Mouse (Mus musculus) 416B (cell line): ENCODE measurements around the gene Smo.

Experiments
- DNase-seq: peaks from one replicate; pipeline ENCODE4 v3.0.0; 2011; ENCODE audit warnings: low read depth

The Smo gene

DNA sequence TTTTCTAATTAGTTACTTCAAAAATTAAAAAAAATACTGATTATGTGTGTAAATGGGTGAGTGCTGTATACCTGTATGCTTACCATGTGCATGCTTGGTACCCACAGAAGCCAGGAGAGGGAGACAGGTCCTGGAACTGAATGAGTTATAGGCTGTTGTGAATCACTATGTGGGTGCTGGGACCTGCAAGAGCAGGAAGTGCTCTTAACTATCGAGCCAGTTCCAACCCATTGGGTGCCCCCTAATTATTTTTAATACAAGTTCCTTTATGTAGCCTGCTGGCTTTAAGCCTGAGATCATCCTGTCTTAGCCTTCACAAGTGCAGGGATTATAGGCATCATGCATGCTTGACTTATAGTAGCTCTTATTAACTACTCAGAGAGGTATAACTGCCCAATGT lies 38.9 kb downstream of the Smo start:
- no peak for DNase-seq

DNA sequence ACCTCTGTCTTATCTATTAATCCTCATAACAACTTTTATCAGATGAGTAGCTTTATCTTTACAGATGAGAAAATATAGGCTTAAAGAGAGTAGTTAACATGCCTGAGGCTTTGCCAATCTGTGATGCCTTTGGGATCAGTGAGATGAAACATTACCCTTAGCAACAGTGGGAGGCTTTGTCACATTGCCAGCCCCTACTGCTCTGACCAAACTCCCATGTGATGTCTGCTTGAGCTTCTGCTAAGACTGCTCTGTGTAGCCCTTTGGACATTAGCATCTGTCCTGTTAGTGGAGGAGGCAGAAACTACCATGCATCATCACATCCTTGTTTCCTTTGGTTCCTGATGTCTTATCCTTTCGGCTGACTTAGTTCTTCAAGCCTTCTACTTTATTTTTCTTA lies 40.3 kb downstream of the Smo start:
- DNase-seq = no peak

DNA sequence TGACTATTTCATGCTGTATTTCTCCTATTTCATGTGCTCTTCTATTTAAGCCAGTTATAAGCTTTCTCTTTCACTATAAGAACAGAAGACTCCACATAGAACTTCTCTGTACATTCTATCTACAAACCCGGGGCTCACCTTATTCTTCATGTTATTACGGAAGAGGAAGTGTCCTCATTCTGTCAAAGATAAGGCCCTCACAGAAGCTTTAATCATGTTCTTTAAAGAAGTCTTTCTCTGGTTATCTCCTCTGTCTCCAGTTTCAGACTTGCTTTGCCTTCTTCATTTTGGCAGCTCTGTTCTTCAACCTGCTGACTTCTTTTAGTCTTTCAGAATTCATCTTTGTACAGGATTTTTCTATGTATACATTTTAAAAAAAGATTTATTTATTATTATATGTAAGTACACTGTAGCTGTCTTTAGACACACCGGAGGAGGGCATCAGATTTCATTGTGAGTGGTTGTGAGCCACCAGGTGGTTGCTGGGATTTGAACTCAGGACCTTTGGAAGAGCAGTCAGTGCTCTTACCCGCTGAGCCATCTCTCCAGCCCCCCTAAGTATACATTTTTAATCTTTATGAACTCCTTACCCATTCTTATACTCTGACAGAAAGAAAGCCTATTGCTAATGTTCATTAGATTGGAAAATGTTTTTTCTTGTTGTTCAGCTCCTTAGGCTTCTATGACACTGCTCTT lies 41.4 kb downstream of the Smo start:
- peak; percentile 44 for DNase-seq

DNA sequence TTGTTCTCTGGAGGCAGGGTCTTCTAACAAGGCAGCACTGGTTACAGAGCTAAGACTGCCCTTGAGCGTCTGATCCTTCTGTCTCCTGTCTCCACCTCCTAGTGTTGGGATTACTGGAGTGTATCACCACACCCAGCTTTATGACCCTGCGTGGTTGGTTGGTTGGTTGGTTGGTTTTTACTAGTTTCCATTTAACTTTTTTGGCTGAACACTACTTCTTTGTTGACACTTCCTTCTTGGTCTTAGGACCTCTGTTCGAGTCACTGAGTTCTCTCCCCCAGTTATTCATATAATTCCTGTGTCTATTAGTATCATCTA lies 41.9 kb downstream of the Smo start:
- DNase-seq = no peak

DNA sequence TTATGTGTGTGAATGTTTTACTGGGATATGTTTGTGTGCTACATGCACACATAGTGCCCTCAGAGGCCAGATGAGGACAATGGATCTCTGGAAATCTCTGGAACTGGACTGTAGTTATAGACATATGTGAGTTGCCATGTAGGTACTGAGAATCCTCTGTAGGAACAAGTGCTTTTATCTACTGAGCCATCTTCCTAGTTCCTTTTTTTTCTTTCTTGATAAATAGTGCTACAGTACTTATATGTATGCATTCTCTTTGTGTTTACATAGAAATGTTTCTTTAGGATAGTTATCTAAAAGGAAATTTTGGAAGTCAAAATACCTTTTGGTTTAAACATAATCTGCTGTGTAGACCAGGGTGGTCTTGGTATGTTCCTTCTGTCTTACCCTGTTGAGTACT lies 44.8 kb downstream of the Smo start:
- DNase-seq = no peak

DNA sequence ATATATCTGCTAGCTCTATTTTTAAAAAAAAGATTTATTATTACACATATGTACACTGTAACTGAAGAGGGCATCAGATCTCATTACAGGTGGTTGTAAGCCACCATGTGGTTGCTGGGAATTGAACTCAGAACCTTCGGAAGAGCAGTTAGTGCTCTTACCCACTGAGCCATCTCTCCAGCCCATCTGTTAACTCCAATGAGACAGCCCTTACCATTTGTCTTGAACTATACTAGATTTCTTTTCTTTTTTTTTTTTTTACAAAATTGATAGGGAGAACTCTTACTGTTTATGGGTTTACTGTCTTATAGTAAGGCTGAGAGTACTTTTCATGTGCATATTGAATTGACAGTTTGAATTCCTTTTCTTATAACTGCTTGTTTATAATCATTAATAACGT lies 45.3 kb downstream of the Smo start:
- DNase-seq = no peak

DNA sequence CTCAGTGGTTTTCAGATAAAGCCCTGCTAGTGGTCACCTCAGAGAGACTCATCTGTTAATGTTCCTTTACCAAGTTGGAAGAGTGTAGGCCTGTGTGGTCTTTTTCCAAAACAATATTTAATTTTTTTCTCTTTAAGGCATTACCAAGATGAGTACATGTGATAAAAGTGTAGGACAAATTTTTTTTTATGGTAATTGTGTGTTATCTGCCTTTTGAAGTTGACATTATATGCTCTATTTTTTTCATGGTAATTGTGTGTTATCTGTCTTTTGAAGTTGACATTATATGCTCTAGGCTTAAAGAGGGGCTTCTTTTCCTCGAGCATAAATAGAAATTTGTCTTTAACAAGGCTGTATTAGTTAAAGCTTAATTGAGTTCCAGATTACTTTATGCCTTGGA lies 46.9 kb downstream of the Smo start:
- DNase-seq = no peak

DNA sequence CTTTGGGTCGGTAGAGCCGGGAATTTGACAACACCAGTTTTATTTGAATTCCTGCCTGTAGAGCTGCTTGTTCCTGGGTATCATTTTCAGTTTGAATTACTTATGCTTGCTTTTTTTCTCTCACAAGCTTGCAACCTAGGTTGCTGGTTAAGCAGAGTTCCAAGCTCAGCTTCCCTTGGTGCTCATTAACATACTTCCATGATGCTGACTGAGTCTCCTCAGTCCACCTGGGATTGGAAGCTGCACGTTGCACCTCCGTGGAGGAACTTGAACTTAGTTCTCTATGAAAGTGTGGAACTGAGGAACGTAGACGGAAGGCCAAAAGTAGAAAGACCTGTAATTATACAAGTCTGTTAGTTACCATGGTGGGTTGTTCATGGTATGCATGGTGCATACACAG lies 48.7 kb downstream of the Smo start:
- DNase-seq = no peak

DNA sequence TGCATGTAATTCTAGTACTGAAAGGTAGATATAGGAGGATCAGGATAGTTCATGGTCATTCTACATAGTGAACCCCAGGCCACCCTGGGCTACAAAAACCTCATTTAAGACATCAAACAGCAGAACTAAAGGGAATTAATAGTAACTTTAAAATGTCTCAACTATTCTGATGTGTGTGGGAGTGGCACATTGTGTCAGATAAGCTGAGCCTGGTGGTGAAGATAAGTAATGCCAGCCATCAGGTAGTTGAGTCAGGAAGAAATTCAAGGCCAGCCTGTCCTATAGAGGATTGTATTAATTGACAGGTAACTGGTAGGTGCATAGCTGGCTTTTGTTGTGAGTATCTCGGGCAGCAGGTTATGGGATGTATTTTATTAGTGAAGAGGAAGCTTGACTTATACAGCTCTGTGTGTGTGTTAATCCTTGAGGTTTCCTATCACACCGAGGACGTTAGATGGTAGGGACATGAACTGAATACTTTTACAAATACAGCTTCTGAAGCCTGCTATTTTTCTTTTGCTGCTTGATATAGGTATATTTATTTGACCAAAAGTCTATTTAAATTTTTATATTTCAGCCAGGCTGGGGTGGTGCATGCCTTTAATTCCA lies 49.2 kb downstream of the Smo start:
- no peak for DNase-seq

DNA sequence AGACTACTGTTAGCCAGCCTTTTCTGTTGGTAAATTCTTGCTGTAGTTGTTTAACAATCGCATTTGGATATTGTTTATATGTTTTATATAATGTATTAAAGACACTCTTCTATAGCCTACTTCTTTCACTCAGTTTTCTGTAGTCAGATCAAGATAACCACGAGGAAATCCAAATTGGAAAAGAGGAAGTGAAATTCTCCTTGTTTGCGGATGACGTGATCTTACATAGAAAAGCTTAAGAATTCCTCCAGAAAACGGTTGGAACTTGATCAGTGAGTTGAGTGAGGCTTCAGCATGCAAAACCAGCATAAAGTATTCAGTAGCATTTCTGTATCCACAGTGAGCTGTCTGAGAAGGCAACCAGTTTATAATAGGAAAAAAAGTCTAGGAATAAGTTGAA lies 50.5 kb downstream of the Smo start:
- DNase-seq = no peak

DNA sequence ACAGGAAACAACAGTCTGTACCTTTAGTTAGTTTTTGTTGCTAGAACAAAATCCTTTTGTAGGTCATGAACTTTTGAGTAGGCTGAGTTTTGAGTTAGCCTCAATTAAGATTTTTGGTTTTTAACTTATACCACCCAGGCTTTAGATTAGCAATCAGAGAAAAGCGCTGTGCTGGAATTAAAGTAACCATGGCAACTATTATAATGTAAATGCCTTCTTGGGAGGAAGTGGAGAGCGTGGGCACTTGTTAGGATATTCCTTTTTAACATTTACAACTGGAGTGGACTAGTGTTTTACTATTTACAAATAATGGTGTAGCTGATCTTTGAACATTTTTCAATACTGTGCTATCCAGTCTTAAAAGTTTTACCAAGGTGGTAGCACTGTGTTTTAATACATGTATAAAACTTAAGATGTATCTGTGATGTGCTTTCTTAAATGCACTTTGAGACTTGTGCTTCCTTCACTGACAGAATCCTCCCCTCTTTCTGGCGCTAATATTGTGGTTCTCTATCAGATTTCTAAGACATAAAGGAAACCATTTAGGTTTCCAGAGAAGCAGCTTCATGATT lies 53.6 kb downstream of the Smo start:
- DNase-seq = no peak

DNA sequence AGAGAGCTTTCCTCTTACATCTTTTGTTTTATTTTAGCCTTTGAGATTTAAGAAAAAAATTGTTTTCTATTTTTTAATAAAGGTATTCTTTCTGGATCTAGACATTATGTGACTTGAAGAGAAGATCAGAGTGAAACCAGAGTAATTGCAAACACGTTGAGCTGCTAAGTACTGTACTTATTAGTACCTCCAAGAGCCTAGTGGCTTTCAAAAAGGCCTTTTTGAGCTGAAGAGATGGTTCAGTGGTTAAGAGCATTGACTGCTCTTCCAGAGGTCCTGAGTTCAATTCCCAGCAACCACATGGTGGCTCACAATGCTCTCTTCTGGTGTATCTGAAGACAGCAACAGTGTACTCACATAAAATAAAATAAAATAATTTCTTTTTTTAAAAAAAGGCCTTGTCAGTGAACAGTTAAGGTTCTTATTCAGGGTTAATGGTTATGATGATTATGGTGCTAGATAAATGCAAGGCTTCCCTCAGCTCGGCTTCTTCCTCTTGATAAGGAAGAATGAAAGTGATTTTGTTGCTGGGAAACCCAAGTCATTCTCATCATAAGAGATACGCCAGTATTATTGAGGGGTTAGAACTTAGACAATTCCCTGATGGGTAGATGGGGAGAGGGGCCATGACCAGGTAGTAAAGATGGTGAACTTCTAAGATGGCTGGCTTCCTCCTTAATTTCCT lies 54.9 kb downstream of the Smo start:
- no peak for DNase-seq

DNA sequence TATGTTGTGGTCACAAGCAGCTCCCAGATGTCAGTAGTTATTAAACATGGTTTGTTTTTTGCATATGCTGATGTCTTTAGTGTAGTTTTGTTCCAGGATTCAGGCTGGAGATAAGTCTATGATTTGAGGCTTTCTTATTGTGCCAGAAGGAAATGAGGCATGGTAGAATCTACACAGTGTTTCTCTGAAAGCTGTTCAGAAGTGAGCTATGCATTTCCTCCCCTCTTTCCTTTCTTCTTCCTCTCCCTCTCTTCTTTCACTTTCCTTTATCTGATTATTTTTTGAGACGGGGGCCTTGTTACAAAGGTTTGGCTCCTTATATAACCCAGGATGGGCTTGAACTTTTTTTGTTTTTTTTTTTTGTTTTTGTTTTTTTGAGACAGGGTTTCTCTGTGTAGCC lies 58.2 kb downstream of the Smo start:
- peak; percentile 24 for DNase-seq

DNA sequence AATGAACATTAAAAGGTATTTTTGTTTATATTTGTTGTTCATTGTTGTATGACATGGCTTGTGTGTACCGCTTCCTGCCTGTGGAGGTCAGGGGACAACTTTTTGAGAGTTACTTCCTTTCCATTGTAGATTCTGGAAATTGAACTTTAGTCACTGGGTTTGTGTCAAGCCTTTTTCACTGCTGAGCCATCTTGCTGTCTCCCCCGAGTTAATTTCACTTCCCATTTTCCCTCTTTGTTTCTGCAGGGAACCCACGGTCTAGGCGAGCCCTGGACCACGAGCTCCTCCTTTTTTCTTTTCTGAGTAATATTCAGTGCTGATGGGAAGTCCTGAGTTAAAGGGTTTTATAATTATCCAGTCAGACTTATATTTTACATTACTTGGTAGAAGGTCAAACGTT lies 59.3 kb downstream of the Smo start:
- DNase-seq = peak; percentile 32

DNA sequence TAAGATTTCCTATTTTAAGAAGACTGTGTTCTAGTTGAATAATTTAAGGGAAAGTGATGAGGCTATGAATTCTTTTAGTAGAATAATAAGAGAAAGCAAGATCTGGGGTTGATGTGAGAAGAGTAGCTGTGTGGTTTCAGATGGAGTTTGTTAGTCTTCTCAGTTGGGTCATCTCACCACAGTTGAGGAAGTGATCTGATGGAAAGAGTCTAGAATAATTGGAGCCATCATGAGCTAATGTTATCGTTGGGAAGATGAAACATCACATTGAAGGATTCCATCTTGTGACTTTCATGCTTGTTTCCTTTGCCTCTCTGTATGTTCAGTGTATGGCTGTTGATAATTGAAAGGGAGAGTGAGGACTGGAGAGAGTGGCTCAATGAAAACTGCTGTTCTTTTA lies 67.7 kb downstream of the Smo start:
- peak; percentile 58 for DNase-seq

DNA sequence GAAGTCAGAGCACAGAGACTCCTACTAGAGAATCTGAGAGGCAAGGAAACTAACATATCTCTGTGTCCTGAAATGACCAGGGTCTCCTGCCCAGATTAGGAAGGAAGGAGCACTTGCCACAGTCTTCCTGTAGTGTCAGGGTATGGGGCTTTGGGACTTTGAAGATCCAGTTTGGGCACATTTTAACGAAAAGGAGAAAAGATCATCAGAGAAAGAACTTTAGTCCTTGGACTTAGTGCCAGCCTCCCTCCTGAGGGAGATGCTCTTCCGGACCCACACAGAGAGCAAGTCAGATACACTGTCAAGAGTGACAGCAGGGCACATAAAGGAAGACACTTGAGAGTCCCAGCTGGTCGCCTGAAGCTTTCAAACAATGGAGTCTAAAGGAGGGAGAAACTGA lies 68.7 kb downstream of the Smo start:
- DNase-seq = no peak

DNA sequence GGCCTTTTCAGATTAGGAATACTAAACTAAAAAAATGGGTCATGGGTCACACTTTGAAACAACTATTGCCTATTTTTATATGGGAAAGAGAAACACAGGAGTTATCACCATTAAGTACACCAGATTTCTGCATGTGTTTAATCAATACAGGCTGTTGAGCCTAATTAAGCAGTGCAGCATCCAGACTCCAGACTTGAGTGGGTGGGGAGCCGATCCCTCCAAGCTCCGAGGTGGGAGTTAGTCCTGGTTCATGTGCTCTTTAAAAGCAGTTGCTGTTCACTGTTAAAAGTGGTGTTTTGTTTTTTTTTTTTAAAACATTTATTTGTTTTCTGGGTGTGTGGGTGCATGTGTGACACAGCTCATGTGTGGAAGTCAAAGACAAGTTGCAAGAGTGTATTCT lies 70.1 kb downstream of the Smo start:
- no peak for DNase-seq
